Mouse (Mus musculus) monocyte, adult 5-6 weeks (primary cell): ENCODE results near the gene Pigt. TPM values are rescaled to one million over a fixed set of nuclear protein-coding genes. Genes with fewer than 3 reads are reported as not detected.

Experiments used
- ATAC-seq: fragments of 153-309, 156-312 bp; replicated peaks from 2 replicates; pipeline ENCODE4 v1.8.0; 2017; ENCODE audit warnings: mild to moderate bottlenecking; ENCODE audit not compliant: low TSS enrichment, insufficient number of reproducible peaks, severe bottlenecking, poor library complexity, low FRiP score
- total RNA-seq: library from RNA; stranded (forward); fragments of 200-1000, 200-491, 200-594 nt; gene quantifications from 3 replicates; pipeline ENCODE4 v1.2.3, GENCODE M21; 2017

The Pigt gene
- total RNA-seq, 1 experiment from 2014 or later, result 13.3 TPM

DNA sequence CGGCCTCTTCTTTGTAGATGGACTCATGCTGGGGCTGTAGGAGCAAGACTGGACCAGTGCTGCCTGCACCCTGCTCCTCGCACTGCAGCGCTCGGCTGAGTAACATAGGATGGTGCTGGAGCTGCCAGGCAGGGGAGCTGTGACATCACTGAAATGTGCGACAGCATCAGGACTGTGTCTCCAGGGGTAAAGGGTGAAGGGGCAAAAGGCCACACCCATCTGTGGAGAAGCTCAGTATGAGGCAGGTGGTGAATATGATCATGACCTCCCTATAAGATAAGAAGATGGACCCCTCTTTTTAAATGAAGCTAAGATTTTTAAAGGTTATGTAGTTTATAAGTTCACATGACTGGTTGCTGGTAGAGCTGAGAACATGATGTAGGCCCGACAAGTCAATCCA, 23.7 kb upstream of the Pigt start, which contains the start of gene Trp53tg5:
Trp53tg5 (minus strand) TSS at position 101 of the 400 bp plus-strand sequence.
- no peak for ATAC-seq

DNA sequence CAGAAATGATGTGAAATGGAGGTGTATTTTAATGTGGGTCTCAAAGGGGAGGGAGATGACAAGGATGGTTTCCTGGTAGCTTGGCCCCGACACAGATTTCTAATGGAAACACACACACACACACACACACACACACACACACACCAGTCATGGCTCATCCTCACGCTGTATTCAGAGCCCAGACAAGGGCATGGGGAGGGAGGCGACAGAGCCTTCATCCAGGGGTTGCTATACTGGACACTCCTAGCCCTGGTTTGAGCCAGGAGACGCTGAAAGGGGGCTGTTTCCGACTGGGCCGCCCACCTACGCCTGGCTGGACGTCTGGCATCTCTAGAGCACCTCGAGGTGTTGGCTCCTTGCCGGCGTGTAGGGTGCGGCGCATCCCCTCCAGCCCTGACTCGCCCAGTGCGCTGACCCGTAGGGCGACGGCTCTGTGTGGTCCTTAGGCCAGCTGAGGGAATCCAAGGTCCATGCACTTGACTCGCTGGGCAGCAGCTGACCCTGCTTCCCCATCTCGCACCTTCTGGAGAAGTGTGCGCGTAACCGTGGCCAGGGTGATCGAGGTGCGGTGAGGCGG, 11.6 kb upstream of the Pigt start, which contains the start of gene Dbndd2:
Dbndd2 (plus strand) TSS at position 426 of the 577 bp plus-strand sequence.
- 0 out of 2 replicates have a peak, but pooled peaks have one; percentile 17 for ATAC-seq

- ATAC-seq, result no peak
Measured at GRCm38 (mm10) chr2:164486258-164487114, 10.8 kb upstream of the Pigt start.

- ATAC-seq, result no peak
Measured at GRCm38 (mm10) chr2:164487115-164487527, 10.2 kb upstream of the Pigt start.

GRCm38 (mm10) chr2:164487812-164488211, 9.5 kb upstream of the Pigt start:
- ATAC-seq, result no peak

DNA sequence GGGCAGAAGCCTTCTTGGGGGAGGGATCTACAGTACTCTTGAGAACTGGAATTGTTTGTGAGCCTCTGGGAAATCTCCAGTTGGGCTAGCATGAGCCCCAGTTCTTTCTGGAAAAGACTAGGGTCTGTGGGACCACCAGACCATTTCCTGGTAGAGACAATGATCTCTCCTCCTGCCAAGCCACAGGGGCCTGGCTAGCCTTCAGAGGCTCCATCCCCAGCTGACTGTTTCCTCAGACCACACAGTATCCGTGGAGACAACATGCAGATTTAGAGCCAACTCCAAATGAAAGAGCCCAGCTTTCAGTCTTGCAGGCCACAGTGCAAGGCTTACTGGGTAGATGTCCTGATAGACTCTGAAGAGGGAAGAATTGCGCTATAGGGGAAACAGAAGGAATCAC, 3.2 kb upstream of the Pigt start:
- no peak for ATAC-seq

GRCm38 (mm10) chr2:164496331-164496730, 989 bp upstream of the Pigt start:
- ATAC-seq, result no peak

DNA sequence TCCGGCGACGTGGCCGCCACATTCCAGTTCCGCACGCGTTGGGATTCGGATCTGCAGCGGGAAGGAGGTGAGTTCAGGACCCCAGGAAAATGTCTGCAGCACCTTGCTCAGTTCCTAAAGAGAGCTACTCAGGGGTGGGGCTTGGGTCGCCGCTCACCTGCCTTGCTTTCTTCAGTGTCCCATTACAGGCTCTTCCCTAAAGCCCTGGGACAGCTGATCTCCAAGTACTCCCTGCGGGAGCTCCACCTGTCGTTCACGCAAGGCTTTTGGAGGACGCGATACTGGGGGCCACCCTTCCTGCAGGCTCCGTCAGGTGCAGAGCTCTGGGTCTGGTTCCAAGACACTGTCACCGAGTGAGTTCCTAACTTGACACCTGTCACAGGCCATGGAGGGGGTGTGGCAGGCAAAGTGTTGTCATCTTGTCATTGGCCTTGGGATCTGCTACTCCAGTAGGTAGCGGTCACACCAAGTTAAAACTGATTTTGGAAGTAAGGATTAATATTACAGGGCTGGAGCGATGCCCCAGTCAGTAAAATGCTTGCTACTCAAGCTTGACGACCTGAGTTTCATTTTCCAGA, 460 bp downstream of the Pigt start:
- ATAC-seq, result no peak

DNA sequence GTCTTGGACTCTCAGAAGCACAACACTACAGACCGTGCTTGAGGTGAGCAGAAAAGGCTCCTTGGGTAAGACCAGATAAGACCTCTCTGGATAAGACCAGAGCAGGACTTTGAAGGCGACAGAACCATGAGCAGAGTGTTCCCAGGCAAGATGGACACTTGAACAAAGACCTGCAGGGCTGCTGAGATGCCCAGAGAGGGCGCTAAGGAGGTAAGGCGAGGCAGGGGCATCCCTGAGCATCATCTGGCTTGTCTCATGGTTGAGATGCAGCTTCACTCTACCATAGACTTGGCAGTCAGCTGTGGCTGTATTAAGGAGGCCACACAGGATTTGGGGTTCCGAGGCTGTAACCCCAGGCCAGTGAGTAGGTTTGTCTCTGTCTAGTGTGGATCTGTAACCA, 2.0 kb downstream of the Pigt start:
- ATAC-seq, result no peak

DNA sequence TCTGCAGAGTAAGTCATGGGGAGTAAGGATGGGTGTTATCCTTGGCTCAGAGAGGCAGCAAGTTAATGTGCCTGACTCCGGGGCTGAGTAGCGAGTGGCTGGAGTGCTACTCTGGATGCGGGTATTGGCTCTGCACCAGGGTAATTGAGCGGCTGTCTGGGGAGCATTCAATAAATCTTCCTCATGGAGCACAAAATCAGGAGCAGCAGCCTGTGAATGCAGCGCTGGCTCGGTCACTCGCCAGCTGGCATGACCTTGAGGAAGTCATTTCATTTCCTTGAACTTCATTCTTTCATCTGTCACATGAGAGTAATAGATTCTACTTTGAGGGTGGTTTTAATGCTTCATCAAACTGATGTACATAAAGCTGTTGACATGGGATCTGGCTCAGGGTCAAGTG, 3.2 kb downstream of the Pigt start:
- ATAC-seq, result no peak

DNA sequence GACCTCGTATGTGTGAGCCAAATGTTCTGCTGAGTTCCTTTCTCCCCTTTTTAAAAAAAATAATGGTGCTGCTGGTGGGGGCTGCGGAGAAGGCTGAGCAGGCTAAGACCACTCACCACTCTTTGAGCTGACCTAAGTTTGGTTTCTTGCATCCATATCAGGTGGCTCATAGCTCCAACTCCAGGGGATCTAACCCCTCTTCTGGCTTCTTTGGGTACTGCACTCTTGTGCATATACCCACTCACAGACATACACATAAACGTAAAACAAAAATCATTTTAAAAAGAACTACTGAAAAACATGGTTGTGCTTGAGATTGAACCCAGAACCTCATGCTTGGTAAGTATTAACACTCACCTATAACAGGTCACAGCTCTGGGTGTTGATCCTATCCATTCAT, 7.6 kb downstream of the Pigt start:
- no peak for ATAC-seq

DNA sequence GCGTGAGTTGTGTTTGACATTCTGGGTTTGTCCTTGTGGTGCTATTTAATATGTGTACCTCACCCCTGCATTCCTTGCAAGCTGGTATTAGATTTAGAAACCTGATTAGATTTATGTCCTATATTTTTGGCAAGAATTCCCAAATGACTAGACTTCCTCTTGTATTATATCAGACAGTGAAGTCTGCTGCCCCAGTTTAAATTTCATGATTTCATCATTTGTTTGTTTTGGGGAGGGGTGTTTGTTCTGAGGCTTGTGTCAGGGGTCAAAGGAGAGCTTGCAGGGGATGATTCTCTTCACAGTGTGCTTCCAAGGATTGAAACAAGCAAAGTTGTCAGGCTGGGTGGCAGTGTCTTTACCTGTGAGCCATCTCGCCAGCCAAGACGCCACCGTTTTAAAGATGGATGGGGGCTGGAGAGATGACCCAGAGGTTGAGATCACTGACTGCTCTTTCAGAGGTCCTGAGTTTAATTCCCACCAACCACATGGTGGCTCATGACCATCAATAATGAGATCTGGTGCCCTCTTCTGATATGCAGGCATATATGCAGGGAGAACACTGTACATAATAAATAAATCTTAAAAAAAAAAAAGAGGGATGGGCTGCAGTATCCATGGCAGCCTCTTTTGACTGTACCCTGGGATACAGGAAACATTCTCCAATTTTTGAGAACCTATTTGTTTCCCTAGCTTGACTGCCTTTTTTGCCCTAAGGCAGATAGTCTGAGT, 8.5 kb downstream of the Pigt start:
- ATAC-seq, result no peak

GRCm38 (mm10) chr2:164507811-164508210, 10.5 kb downstream of the Pigt start:
- no peak for ATAC-seq

DNA sequence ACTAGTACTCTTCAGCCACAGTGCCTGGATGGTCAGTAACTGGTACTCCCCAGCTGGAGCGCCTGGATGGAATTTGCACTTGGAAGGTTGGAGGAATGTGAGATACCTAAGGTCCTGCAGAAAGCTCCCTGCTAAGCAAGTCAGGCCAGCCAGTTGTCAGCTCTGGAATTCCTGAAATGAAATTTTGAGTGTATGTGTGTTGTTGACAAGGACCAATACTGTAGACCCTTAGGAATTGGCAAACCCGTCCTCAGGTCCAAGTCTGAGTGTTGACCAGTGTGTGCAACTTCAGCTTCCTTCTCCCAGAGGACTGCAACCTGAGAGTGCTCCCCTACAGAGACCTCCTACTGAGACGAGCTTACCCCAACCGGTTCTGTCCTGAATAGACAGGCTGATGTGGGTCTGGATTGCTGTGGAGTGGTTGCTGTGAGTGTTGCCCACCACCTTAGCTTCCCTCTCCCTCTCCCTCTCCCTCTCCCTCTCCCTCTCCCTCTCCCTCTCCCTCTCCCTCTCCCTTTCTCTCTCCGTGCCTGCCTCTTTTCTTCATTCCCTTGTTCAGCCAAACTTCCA, 13.4 kb downstream of the Pigt start:
- no peak for ATAC-seq

GRCm38 (mm10) chr2:164512121-164512909, 15.0 kb downstream of the Pigt start:
- ATAC-seq, result no peak

- ATAC-seq, result no peak
Measured at GRCm38 (mm10) chr2:164513389-164513788, 16.1 kb downstream of the Pigt start.

DNA sequence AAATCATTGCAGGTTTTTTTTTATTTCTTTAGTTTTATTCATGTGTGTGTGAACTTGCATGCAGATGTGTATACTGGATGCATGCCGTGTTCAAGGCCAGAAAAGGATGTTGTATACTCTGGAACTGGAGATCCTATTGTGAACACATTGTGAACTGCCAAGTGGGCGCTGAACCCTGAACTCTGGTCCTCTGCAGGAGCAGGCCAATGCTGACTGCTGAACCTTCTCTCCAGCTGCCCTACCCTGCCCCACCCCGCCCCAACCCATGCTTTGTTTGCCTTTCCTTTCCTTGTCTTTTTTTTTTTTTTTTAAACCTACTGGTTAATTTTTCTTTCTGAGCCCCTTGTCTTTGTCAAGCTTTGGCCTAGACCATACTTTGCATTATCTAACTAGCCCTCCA, 17.6 kb downstream of the Pigt start:
- ATAC-seq, result no peak

- ATAC-seq, result no peak
Measured at GRCm38 (mm10) chr2:164515897-164516296, 18.6 kb downstream of the Pigt start.
